Mouse (Mus musculus) CH12.LX (cell line): Measurements from ENCODE around the gene Socs1. TPM values are rescaled to one million over a fixed set of nuclear protein-coding genes. Genes with fewer than 3 reads are reported as not detected.
A peak's percentile ranks its signal among the peaks of the same experiment; 100 is the strongest.

Experiments
- DNase-seq: peaks from one replicate; pipeline ENCODE4 v3.0.0-alpha.2; 2013; ENCODE audit errors: extremely low read depth
- H3K27ac ChIP-seq: 2 replicates; pipeline ENCODE4 v1.5.1; 2012; ENCODE audit warnings: low read depth, mild to moderate bottlenecking, control low read depth, moderate library complexity; ENCODE audit not compliant: insufficient read depth
- H3K27me3 ChIP-seq: replicated peaks from 2 replicates; pipeline ENCODE3; 2012; ENCODE audit warnings: inconsistent platforms
- H3K36me3 ChIP-seq, 2 experiments: replicated peaks in 1 of 2; 2 replicates each; pipeline versions ENCODE3 to v1.6.1; 2012; ENCODE audit warnings: inconsistent platforms in 1 of 2, low read length in 1 of 2, mild to moderate bottlenecking in 1 of 2, mixed read lengths in 1 of 2, moderate library complexity in 1 of 2; ENCODE audit not compliant: control insufficient read depth in 1 of 2, insufficient read depth in 1 of 2
- H3K4me1 ChIP-seq, 2 experiments: 2 replicates each; pipeline ENCODE4 v1.6.1; 2012; ENCODE audit warnings: inconsistent platforms in 1 of 2, moderate library complexity in 1 of 2; ENCODE audit not compliant: insufficient read depth in 2 of 2, control insufficient read depth in 1 of 2
- H3K4me2 ChIP-seq: 2 replicates; pipeline ENCODE4 v1.6.1; 2012; ENCODE audit warnings: low read depth, mild to moderate bottlenecking, control low read depth; ENCODE audit not compliant: poor library complexity, insufficient read depth, severe bottlenecking
- H3K4me3 ChIP-seq, 3 experiments: fragments of 150-350 bp in 1 of 3; sonication (generic) in 1 of 3; replicated peaks in 1 of 3; 2 replicates each; pipeline versions ENCODE3 to v1.5.1; 2011 to 2012; ENCODE audit warnings: low read depth in 2 of 3, low read length in 2 of 3, mild to moderate bottlenecking in 2 of 3, moderate library complexity in 2 of 3, control low read depth in 1 of 3, improper control_type of control experiment in 1 of 3, inconsistent platforms in 1 of 3, mixed read lengths in 1 of 3; ENCODE audit not compliant: poor library complexity in 1 of 3
- H3K79me2 ChIP-seq: replicated peaks from 2 replicates; pipeline ENCODE4 v1.6.1; 2012; ENCODE audit warnings: mild to moderate bottlenecking, moderate library complexity; ENCODE audit not compliant: control insufficient read depth, poor library complexity, insufficient read depth, severe bottlenecking; ENCODE audit errors: extremely low read depth
- H3K9ac ChIP-seq: 2 replicates; pipeline ENCODE4 v1.6.1; 2012; ENCODE audit warnings: low read depth, mild to moderate bottlenecking, control low read depth, moderate library complexity; ENCODE audit not compliant: insufficient read depth
- H3K9me3 ChIP-seq: replicated peaks from 2 replicates; pipeline ENCODE3; 2012; ENCODE audit warnings: low read length, inconsistent platforms, mixed read lengths
- BHLHE40 ChIP-seq: IDR thresholded peaks from 2 replicates; pipeline ENCODE4 v1.6.1; 2011; ENCODE audit warnings: mild to moderate bottlenecking, low read depth, low read length, improper control_type of control experiment
- CHD2 ChIP-seq: IDR thresholded peaks from 2 replicates; pipeline ENCODE4 v1.6.1; 2011; ENCODE audit warnings: low read length, improper control_type of control experiment
- CTCF ChIP-seq, 2 experiments: IDR thresholded peaks in 1 of 2; conservative IDR thresholded peaks in 1 of 2; 2 replicates each; pipeline ENCODE4 v1.5.1; 2011 to 2012; ENCODE audit warnings: low read depth in 2 of 2, low read length in 2 of 2, improper control_type of control experiment in 1 of 2, inconsistent platforms in 1 of 2, mild to moderate bottlenecking in 1 of 2, moderate library complexity in 1 of 2
- E2F4 ChIP-seq: IDR thresholded peaks from 2 replicates; pipeline ENCODE4 v1.6.1; 2011; ENCODE audit warnings: low read depth, low read length, improper control_type of control experiment; ENCODE audit not compliant: insufficient replicate concordance
- ELF1 ChIP-seq: IDR thresholded peaks from 2 replicates; pipeline ENCODE4 v1.6.1; 2014; ENCODE audit warnings: low read depth, mild to moderate bottlenecking, inconsistent platforms, low read length, improper control_type of control experiment
- EP300 ChIP-seq: IDR thresholded peaks from 2 replicates; pipeline ENCODE4 v1.6.1; 2011; ENCODE audit warnings: low read length, improper control_type of control experiment
- ETS1 ChIP-seq: conservative IDR thresholded peaks from 2 replicates; pipeline ENCODE4 v1.6.1; 2012; ENCODE audit warnings: low read depth, mild to moderate bottlenecking, inconsistent platforms, low read length, improper control_type of control experiment, moderate library complexity
- GABPA ChIP-seq: IDR thresholded peaks from 2 replicates; pipeline ENCODE4 v1.6.1; 2012; ENCODE audit warnings: low read depth, low read length, improper control_type of control experiment, inconsistent platforms; ENCODE audit not compliant: insufficient replicate concordance
- HCFC1 ChIP-seq: IDR thresholded peaks from 2 replicates; pipeline ENCODE4 v1.6.1; 2012; ENCODE audit warnings: low read depth, mild to moderate bottlenecking, inconsistent platforms, low read length, improper control_type of control experiment
- IRF4 ChIP-seq: IDR thresholded peaks from 2 replicates; pipeline ENCODE4 v1.6.1; 2014; ENCODE audit warnings: low read depth, mild to moderate bottlenecking, inconsistent platforms, low read length, improper control_type of control experiment
- JUN ChIP-seq: IDR thresholded peaks from 2 replicates; pipeline ENCODE4 v1.6.1; 2011; ENCODE audit warnings: low read depth, mild to moderate bottlenecking, low read length, improper control_type of control experiment, moderate library complexity; ENCODE audit not compliant: insufficient read depth
- JUND ChIP-seq: conservative IDR thresholded peaks from 2 replicates; pipeline ENCODE4 v1.6.1; 2011; ENCODE audit warnings: low read depth, low read length, improper control_type of control experiment
- KAT2A ChIP-seq: IDR thresholded peaks from 2 replicates; pipeline ENCODE4 v1.6.1; 2012; ENCODE audit warnings: low read length, improper control_type of control experiment, inconsistent platforms; ENCODE audit not compliant: insufficient replicate concordance
- MAFK ChIP-seq: IDR thresholded peaks from 2 replicates; pipeline ENCODE4 v1.6.1; 2011; ENCODE audit warnings: low read length, improper control_type of control experiment; ENCODE audit not compliant: insufficient replicate concordance
- MAX ChIP-seq: IDR thresholded peaks from 2 replicates; pipeline ENCODE4 v1.6.1; 2011; ENCODE audit warnings: low read length, improper control_type of control experiment
- MAZ ChIP-seq: IDR thresholded peaks from 2 replicates; pipeline ENCODE4 v1.6.1; 2012; ENCODE audit warnings: low read depth, mild to moderate bottlenecking, inconsistent platforms, low read length, improper control_type of control experiment, moderate library complexity
- MEF2A ChIP-seq: IDR thresholded peaks from 2 replicates; pipeline ENCODE4 v1.6.1; 2014; ENCODE audit warnings: low read depth, mild to moderate bottlenecking, inconsistent platforms, low read length, improper control_type of control experiment, borderline replicate concordance
- MXI1 ChIP-seq: IDR thresholded peaks from 2 replicates; pipeline ENCODE4 v1.6.1; 2011; ENCODE audit warnings: mild to moderate bottlenecking, low read depth, low read length, improper control_type of control experiment
- MYC ChIP-seq: IDR thresholded peaks from 2 replicates; pipeline ENCODE4 v1.6.1; 2011; ENCODE audit warnings: low read depth, mild to moderate bottlenecking, improper control_type of control experiment, low read length
- NELFE ChIP-seq: IDR thresholded peaks from 2 replicates; pipeline ENCODE4 v1.6.1; 2011; ENCODE audit warnings: low read depth, low read length, improper control_type of control experiment
- NRF1 ChIP-seq: IDR thresholded peaks from 2 replicates; pipeline ENCODE4 v1.6.1; 2014; ENCODE audit warnings: low read depth, mild to moderate bottlenecking, inconsistent platforms, low read length, improper control_type of control experiment, moderate library complexity
- POLR2A ChIP-seq: IDR thresholded peaks from 2 replicates; pipeline ENCODE4 v1.6.1; 2011; ENCODE audit warnings: low read depth, mild to moderate bottlenecking, improper control_type of control experiment, low read length
- RAD21 ChIP-seq: IDR thresholded peaks from 2 replicates; pipeline ENCODE4 v1.6.1; 2011; ENCODE audit warnings: low read depth, mild to moderate bottlenecking, low read length, improper control_type of control experiment, moderate library complexity
- RCOR1 ChIP-seq: conservative IDR thresholded peaks from 2 replicates; pipeline ENCODE4 v1.6.1; 2012; ENCODE audit warnings: low read depth, mild to moderate bottlenecking, inconsistent platforms, low read length, improper control_type of control experiment
- SIN3A ChIP-seq: IDR thresholded peaks from 2 replicates; pipeline ENCODE4 v1.6.1; 2012; ENCODE audit warnings: low read length, improper control_type of control experiment, inconsistent platforms
- SMC3 ChIP-seq: IDR thresholded peaks from 2 replicates; pipeline ENCODE4 v1.6.1; 2011; ENCODE audit warnings: low read depth, low read length, improper control_type of control experiment
- TBP ChIP-seq: conservative IDR thresholded peaks from 2 replicates; pipeline ENCODE4 v1.6.1; 2011; ENCODE audit warnings: low read depth, low read length, improper control_type of control experiment
- TCF12 ChIP-seq: IDR thresholded peaks from 2 replicates; pipeline ENCODE4 v1.6.1; 2014; ENCODE audit warnings: low read depth, mild to moderate bottlenecking, inconsistent platforms, low read length, improper control_type of control experiment
- USF1 ChIP-seq: IDR thresholded peaks from 2 replicates; pipeline ENCODE4 v1.6.1; 2014; ENCODE audit warnings: low read depth, mild to moderate bottlenecking, inconsistent platforms, low read length, improper control_type of control experiment
- USF2 ChIP-seq: conservative IDR thresholded peaks from 2 replicates; pipeline ENCODE4 v1.6.1; 2011; ENCODE audit warnings: low read depth, low read length, improper control_type of control experiment
- ZC3H11A ChIP-seq: IDR thresholded peaks from 2 replicates; pipeline ENCODE4 v1.6.1; 2012; ENCODE audit warnings: low read depth, mild to moderate bottlenecking, inconsistent platforms, low read length, improper control_type of control experiment
- ZKSCAN1 ChIP-seq: IDR thresholded peaks from 2 replicates; pipeline ENCODE4 v1.6.1; 2012; ENCODE audit warnings: low read depth, inconsistent platforms, low read length, improper control_type of control experiment, borderline replicate concordance
- ZMIZ1 ChIP-seq: IDR thresholded peaks from 2 replicates; pipeline ENCODE4 v1.6.1; 2012; ENCODE audit warnings: low read depth, mild to moderate bottlenecking, inconsistent platforms, low read length, improper control_type of control experiment
- ZNF384 ChIP-seq: IDR thresholded peaks from 2 replicates; pipeline ENCODE4 v1.6.1; 2012; ENCODE audit warnings: low read depth, low read length, improper control_type of control experiment, inconsistent platforms
- dilution Hi-C: fragments of 300-500 bp; cut with MboI; formaldehyde crosslinking; loops from 2 replicates; pipeline ENCODE4 v1.14.3; 2020; ENCODE audit warnings: low sequenced_read_pairs; ENCODE audit not compliant: extremely low pct_unique_long_range_greater_than_20kb, extremely low pct_ligation_motif_present
- in situ Hi-C: fragments of 300-500 bp; cut with MboI; formaldehyde crosslinking; loops from 3 replicates; pipeline ENCODE4 v1.14.3; 2019; ENCODE audit warnings: low sequenced_read_pairs, low pct_ligation_motif_present, low pct_unique_long_range_greater_than_20kb, mixed read lengths
- polyA plus RNA-seq: library from polyadenylated mRNA; unstranded; fragments of >175 nt; gene quantifications from 2 replicates; pipeline ENCODE4 v1.2.1, GENCODE M21; 2012; ENCODE audit warnings: low read depth; ENCODE audit not compliant: insufficient read length
- total RNA-seq, 2 experiments: library from RNA; depleted of rRNA; stranded (reverse); fragments of 300-350 nt in 1 of 2; fragments of >200 nt in 1 of 2; gene quantifications; 2 replicates each; pipeline ENCODE4 v1.2.3; 2012 to 2014

Gene Socs1
- total and polyA plus RNA-seq, 3 experiments: 18.8 to 29.1 (median 27.6) TPM

- TF ChIP-seq MAZ: no peak; the same call in 1 of the 2 replicates
- TF ChIP-seq, all 38 proteins: peak for 14
Observed at GRCm38 (mm10) chr16:10782377-10783151, 2.8 kb downstream of the Socs1 start (continued).

DNA sequence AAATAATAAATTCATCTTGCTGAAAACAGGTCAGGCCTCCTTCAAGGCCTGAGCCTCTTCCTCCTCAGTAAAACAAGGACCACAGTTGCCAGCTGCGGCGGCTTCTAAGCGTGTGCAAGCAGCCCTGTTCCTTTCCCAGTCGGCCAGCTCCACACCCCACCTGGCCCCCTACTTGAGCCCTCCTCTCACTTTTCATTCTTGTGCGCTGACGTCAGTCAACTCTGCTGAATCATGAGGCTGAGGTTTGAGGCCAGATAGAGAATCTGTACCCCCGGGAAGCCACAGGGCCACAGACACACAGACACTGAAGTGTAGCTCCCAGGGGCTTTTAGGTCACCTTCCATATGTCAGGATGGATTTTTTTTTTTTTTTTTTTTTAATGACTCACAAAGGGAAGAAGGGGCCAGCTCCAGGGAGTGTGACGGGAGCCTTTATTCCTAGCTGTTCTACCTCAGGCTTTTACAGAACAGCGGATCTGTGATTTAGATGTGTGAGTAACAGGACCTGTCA lies 3.4 kb downstream of the Socs1 start:
- peak overlapping the region; percentile 84 to 99 (median 96) for H3K4me3 ChIP-seq
- dilution Hi-C loops (no loop called here), in situ Hi-C loops (loop anchor here (5.0 kb wide), 1 partner anchor 35 kb away; no protein-coding TSS in a partner anchor)
- H3K9ac ChIP-seq: peak overlapping the region; percentile 89
- H3K27me3 ChIP-seq: no peaks in the 10 kb centered on the region
- H3K9me3 ChIP-seq: no peaks in the 10 kb centered on the region
- peak overlapping the region; percentile 52 for H3K4me2 ChIP-seq
- peaks cover 22 to 60% of the 10 kb centered on the region in 2 experiments for H3K4me1 ChIP-seq
- peaks cover 16% of the 10 kb centered on the region for H3K79me2 ChIP-seq
- H3K36me3 ChIP-seq: peaks cover 0 to 26% of the 10 kb centered on the region in 2 experiments
- H3K27ac ChIP-seq: peak overlapping the region; percentile 97
- peak; percentile 95 for DNase-seq
- peak; percentile 24; the same call in 1 of the 2 replicates for TF ChIP-seq NELFE
- TF ChIP-seq MAZ: peak; percentile 94
- peak; percentile 65; the same call in 1 of the 2 replicates for TF ChIP-seq JUND
- peak; percentile 27; the same call in 1 of the 2 replicates for TF ChIP-seq CHD2
- TF ChIP-seq BHLHE40: peak; percentile 90
- peak; percentile 69; the same call in 1 of the 2 replicates for TF ChIP-seq JUN
- TF ChIP-seq GABPA: no peak
- no peak for TF ChIP-seq CTCF (conservative IDR thresholded peaks at IDR 0.05 in 1 of 2, IDR thresholded peaks at IDR 0.05 in 1 of 2; ENCODE audit: low read depth in 2 of 2, low read length in 2 of 2)
- 0 out of 2 replicates have a peak, but pooled peaks have one; percentile 54 for TF ChIP-seq KAT2A
- peak; percentile 92 for TF ChIP-seq SIN3A
- peak; percentile 35; the same call in 1 of the 2 replicates for TF ChIP-seq HCFC1
- no peak for TF ChIP-seq ZC3H11A
- no peak for TF ChIP-seq ELF1
- peak; percentile 37; the same call in 1 of the 2 replicates for TF ChIP-seq MYC
- peak; percentile 88 for TF ChIP-seq MAFK
- peak; percentile 52 for TF ChIP-seq POLR2A
- peak; percentile 97 for TF ChIP-seq ETS1
- TF ChIP-seq E2F4: peak; percentile 37; the same call in 1 of the 2 replicates
- no peak; the same call in none of the 2 replicates for TF ChIP-seq MAX
- TF ChIP-seq ZKSCAN1: no peak; the same call in 1 of the 2 replicates
- peak; percentile 91 for TF ChIP-seq MEF2A
- TF ChIP-seq ZMIZ1: no peak; the same call in 1 of the 2 replicates
- no peak; the same call in none of the 2 replicates for TF ChIP-seq RAD21
- 0 out of 2 replicates have a peak, but pooled peaks have one; percentile 27 for TF ChIP-seq TBP
- peak; percentile 90 for TF ChIP-seq RCOR1
- TF ChIP-seq EP300: peak; percentile 78
- peak; percentile 94 for TF ChIP-seq TCF12
- TF ChIP-seq IRF4: peak; percentile 65
- peak; percentile 97 for TF ChIP-seq ZNF384
- TF ChIP-seq NRF1: 0 out of 2 replicates have a peak, but pooled peaks have one; percentile 28
- TF ChIP-seq USF2: no peak
- TF ChIP-seq SMC3: peak; percentile 19
- no peak; the same call in 1 of the 2 replicates for TF ChIP-seq MXI1
- no peak for TF ChIP-seq USF1
